Mouse (Mus musculus) frontal cortex, postnatal 36 days (tissue): Measurements from ENCODE around the gene Sfxn3.

Experiments used
- DNase-seq, 2 experiments: peaks; one replicate each; pipeline ENCODE4 v3.0.0; 2022; ENCODE audit warnings: low spot score in 2 of 2

Gene Sfxn3

DNA sequence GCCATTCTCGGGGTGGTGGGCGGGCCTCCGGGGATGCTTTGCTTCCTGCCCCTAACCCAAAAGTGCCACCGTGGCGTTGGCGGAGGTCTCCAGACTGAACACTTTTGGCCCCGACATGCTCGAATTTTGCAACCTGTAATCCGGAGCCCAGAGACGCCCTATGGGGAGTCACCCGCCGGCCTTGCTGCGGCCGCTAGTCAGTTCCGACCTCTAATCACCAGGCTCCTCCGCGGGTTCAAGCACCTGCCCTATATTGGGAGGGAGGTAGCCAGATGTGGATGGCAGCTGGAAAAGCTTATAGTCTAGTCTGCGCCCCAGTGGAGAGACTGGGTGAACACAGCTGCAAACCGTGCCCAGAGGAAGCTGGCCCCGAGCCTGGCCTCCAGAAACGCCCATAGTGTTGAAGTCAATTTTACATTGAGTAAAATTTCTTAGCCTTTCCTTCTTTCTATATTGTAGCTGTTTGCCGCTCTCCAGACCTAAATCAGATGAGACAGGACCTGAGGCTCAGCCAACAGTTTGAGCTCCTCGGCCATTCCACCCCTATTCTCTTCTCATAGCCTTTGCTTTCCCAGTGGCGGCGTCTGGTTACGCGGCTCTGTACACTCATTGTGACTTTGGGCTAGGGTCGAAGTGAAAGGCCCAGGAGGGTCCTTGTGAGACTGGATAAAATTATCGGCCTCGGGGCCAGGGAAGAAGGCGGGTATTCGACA lies 28.2 kb downstream of the Sfxn3 start:
- DNase-seq: no peak

DNA sequence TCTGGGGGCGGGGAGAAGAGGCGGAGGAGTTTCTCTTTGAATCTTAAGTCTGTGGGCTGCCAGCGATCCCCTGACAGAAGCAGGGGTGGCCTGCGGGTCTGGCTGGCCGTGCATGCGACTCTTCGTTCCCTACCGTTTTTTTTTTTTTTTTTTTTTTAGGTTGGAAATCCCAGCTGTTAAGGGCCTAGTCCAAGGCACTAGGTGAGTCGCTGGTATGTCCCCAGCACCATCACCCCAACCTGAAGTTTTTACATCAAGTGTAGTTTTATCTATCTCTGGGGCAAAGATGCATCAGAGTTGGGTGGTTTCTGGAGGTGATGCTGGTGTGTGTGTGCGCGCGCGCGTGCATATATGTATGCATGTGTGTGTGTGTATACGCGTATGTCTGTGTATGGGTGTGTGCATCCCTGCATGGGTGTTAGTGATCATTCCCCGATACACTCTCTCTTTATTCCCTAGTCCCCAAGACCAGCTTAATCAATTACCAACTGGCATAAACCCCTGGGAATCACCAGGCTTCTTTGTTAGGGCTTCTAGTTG lies 28.8 kb downstream of the Sfxn3 start:
- DNase-seq: no peak

DNA sequence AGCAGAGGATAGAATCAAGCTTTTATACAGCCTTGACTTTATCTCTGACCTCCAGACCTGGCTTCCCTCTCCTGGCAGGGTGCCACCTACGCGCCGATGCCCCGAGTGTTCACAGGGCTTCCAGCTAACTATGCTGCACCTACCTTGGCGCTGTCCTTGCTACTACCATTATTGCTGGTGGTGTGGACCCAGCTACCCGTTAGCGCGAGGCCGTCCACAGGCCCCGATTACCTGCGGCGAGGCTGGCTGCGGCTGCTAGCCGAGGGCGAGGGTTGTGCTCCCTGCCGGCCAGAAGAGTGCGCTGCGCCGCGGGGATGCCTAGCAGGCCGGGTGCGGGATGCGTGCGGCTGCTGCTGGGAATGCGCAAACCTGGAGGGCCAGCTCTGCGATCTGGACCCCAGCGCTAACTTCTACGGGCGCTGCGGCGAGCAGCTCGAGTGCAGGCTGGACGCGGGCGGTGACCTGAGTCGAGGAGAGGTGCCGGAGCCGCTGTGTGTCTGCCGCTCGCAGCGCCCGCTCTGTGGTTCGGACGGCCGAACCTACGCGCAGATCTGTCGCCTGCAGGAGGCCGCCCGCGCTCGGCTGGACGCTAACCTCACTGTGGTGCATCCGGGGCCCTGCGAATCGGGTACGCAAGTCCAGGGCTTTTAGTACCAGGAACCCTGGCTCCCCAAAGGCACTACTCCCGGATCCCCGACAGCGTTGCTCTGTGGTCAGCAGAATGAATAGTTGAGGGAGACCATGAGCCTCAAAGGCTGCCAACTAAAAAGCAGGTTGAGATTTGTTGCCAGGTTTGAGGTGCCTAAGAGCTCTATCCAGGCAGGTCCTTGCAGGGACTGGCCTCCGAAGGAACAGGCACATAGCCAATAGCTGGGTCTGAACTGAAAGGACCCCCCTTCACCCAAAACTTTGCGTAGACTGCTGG lies 29.5 kb downstream of the Sfxn3 start:
- no peak for DNase-seq

DNA sequence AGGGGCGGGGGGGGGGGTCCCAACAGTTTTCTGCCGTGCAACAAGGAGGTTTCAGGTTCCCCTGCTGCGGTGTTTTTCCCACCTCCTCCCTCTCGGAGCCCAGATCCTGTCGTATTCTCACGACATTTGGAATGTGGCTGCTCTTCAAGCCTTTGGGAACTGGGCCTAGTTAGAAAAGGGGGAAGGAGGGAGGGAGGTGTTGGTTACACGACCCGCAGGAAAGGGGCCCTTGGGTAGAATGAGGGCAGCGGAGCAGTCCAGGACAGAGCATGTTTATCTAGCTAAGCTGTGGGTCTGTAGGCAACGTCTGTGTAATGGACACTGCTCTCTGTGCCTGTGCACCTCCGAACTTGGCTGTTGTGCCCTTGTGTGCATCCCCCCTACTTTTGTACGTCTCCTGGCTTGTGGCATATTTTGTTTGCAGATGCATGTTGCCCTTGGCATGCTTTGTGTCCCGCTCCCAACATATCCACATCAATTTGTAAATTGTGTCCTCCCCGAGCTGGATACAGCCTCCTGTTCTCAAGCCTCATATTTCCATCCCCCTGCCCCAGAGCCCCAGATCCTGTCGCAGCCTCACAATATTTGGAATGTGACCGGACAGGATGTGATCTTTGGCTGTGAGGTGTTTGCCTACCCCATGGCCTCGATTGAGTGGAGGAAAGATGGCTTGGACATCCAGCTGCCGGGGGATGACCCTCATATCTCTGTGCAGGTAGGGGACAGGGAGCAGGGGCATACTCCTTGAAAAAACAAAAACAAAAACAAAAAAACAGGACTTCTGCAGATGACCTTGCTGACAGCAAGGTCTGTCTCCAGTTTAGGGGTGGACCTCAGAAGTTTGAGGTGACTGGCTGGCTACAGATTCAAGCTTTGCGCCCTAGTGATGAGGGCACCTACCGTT lies 30.7 kb downstream of the Sfxn3 start:
- no peak for DNase-seq

DNA sequence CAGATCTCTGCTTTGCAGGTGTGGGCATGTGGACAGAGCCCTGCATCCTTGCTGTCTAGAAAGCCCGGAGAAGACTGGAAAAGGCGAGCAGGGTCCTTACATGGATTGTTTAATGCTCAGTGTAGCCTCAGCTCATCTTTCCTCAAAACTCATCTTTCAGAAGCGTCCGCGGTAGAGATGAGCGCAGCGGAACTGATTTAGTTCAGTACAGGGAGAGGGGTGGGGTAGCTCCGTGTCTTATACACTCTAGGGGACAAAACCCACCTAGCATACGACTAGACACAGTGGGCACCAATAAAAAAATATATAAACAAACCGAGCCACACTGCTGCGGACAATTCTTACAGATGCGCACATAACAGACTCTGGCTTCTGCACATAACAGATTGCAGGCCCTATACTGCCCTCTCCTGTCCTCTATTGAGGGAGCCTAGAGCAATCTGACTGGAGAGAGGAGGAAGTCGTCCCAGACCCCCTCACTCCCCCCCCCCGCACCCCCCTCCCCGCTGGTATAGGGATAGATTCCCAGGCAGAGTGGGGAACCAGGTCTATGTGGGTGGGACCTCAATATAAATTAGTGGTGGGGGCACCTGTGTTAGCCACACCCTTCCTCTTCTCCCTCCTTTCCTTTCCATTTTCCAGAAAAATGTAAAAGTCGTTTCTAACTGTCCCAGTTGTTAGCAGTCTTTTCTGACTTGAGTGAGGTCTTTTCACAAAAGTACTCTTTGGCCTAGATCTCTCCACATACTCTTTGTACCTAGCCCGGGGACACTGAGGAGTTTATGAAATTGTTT lies 31.9 kb downstream of the Sfxn3 start:
- no peak for DNase-seq

DNA sequence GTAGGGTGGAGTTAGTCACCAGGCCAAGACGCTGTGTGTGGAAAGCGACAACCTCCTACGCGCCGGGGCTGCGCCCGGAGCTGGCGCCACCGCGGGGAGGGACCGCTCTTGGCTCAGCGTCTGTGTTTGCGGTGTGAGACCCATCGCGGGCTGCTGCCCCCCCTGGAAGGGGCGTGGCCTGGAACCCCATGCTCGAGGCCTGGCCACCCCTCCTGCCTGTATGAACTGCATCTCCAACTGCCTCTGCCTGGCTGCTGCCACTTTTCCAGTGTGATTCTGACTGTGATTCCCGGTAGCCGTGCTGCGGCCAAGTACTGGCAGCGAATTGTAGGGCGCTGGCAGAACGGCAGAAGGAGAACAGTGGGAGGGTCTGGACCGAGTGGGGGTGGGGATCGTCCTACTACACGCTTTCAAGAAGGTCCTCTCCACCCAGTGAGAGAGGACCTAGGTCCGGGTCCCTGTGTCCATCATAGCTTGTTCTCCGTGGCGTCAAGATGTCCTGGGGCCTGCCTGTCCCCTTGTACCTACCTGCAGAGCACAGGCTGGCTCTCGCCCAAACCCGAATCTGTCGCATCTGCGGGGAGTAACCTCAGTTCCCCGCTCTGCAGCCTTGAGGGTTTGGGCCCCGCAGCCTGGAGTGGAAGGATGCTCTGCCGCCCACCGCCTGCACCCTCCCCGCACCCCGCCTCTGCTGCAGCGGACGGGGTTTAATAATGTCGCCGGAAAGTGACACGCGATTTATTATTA lies 32.6 kb downstream of the Sfxn3 start:
- DNase-seq: peak; percentile 68 to 72

DNA sequence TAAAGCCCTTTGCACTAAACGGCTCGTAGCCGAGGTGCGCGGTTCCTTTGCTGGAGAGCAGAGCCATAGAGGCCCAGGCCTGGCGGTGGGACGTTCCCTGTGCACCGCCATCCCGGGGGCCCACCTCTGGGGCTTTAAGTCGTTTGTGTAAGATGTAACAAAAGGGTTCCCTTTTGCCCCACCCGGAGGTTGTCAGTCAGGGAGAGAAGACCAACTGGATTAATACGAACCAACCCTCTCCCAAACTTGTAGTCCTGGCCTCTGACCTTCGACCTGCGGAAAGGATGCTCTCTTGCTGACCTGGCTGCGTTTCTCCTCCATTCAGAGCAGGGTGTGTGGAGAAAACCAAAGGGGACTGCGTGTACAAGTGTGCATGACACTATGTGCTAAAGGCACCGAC lies 33.4 kb downstream of the Sfxn3 start:
- no peak for DNase-seq

DNA sequence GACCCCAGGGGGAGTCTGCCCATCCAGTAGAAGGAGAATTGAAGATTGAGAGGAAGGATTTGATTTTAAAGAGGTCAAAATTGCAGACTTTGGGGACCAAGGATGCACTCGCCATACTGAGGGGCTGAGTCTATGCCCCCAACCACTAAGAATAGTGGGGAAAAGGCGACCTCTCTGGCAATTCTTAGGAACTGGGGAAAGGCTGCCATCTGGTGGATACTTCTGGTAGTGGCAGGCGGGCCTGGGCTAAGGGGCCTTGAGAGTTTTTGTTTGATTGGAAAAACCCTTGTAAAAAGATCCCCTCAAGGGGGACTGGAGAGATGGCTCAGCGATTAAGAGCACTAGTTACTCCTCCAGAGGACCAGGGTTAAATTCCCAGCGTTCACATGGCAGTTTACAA lies 34.0 kb downstream of the Sfxn3 start:
- peak in 1 of 2 experiments; percentile 74 for DNase-seq

DNA sequence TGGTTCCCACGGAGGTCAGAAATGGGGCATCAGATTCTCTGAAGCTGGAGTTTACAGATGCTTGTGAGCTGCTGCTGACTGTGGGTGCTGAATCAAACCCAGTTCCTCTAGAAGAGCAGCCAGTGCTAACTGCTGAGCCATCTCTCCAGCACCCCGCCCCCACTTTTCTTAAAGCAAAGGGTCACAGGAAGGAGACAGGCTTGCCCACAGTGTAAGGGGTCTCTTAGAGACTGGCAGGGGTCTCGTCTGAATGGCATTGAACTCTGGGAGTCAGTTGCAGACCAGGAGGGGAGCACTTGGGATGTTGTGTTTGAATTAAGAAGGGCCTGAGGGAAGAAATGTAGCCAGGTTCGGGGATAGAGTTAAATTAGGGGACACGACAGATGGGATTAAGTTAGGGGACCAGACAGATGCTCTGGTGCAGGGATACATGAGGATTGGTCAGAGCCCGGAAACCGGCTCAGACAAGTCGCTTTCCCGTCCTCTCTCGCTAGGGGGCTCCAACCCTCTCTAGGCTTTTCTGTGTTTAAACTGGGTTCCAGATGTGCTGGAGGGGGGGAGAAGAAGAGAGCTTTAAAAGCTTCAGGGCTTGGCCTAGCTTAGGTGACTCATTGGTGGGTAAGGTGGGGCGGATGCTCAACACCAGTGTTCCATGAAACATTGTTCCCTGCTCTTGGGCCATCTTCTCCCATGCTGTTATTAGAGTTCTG lies 34.7 kb downstream of the Sfxn3 start:
- no peak for DNase-seq

DNA sequence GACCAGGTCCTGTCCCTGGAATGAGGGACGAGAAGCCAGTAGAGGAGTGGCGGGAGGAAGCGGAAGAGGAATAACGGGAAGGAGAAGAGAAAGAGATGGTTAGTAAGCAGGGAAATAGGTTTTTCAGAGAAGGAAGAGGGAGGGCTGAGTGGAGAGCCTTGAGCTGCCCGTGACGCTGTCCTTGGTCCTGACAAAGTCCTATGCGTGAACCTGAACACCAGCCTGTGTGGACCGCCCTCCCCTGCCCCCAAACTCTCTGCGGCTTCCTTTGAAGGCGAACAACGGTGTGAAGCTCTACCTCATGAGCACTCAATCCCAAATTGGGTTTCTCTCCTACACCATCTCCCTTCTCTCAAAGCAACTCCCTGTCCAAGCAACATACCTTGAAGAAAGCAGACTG lies 50.6 kb downstream of the Sfxn3 start:
- no peak for DNase-seq

DNA sequence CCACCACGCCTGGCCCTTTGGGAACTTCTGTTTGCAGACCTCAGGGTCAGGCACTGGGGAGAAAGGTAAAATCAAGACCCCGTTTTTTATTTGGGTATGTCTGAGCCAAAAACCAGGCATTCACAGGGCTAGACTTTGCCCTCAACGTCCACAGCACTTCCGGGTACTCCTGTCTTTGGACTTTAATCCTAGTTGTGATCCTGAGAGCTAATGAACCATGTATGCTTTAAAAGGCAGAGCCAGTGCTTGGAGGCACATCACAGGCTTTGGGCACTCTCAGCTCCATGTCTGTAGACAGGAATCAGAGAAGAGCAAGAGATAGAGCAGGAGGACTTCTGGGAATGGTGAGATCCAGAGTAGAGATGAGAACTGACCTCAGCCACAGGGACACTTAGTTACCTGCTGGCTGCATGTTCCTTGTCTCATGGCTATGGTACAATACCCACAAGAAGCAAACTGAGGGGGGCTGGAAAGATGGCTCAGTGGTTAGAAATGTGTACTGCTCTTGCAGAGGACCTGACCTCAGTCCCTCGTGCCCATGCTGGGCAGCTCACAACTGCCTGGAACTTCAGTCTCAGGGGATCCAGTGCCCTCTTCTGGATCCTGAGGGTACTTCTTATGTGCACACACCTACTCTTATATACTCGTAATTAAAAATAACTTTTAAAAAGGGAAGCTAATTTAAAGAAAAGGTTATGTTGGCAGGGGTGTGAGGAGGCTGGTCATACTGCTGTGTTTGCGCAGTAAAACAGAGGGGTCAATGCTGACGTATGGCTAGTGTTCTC lies 53.4 kb downstream of the Sfxn3 start:
- no peak for DNase-seq

DNA sequence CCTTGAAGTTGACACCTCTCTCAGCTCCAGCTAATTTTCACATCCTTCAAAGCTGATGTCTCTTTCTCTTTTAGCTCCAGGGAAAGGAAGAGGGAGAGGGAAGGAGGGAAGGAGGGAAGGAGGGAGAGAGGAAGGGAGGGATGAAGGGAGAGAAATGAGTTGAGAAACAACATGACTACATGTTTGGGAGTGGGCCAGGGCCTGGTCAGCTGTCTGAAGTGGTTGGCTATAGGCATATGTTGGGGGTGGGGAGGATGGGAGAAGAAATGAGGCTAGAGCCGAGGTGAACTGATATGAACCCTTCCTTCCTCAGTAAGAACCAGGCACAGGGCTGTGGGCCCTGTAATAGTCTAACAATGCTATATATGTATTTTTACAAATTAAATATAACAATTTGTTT lies 58.3 kb downstream of the Sfxn3 start:
- DNase-seq: no peak
